Mouse (Mus musculus) liver, postnatal 0 days (tissue): ENCODE measurements at regions not wholly inside any gene's neighbourhood (a gene's known extent, or its start where the extent isn't known, plus 50 kb on each side); places are given as distances from the start of the nearest gene placed in this dataset.

ENCODE experiments used
- ATAC-seq: fragments of 200-750 bp; cut with Nextera tagmentation; 2 replicates; pipeline ENCODE4 v1.8.0; 2017; ENCODE audit warnings: mild to moderate bottlenecking, moderate library complexity
- DNase-seq: peaks from one replicate; pipeline ENCODE4 v3.0.0-alpha.2; 2016
- H3K27ac ChIP-seq: fragments of 300-500 bp; sonication (generic); 2 replicates; pipeline ENCODE4 v1.5.1; 2014; ENCODE audit warnings: antibody characterized with exemption, moderate library complexity, mild to moderate bottlenecking, low read depth
- H3K27me3 ChIP-seq: fragments of 300-500 bp; sonication (generic); 2 replicates; pipeline ENCODE4 v1.6.1; 2014; ENCODE audit warnings: low read length, control low read depth, mixed read lengths; ENCODE audit not compliant: insufficient read depth
- H3K36me3 ChIP-seq: fragments of 300-500 bp; sonication (generic); replicated peaks from 2 replicates; pipeline ENCODE4 v1.6.1; 2014; ENCODE audit warnings: mild to moderate bottlenecking, control low read depth, low read length, moderate library complexity, mixed read lengths; ENCODE audit not compliant: insufficient read depth
- H3K4me1 ChIP-seq: fragments of 300-500 bp; sonication (generic); 2 replicates; pipeline ENCODE4 v1.6.1; 2014; ENCODE audit warnings: antibody characterized with exemption, mild to moderate bottlenecking, control low read depth; ENCODE audit not compliant: insufficient read depth
- H3K4me2 ChIP-seq: fragments of 300-500 bp; sonication (generic); 2 replicates; pipeline ENCODE4 v1.6.1; 2014; ENCODE audit warnings: low read depth, mild to moderate bottlenecking, low read length, moderate library complexity, mixed read lengths
- H3K4me3 ChIP-seq: fragments of 300-500 bp; sonication (generic); 2 replicates; pipeline ENCODE4 v1.5.1; 2014; ENCODE audit warnings: low read depth, low read length
- H3K9ac ChIP-seq: fragments of 300-500 bp; sonication (generic); replicated peaks from 2 replicates; pipeline ENCODE4 v1.6.1; 2014; ENCODE audit warnings: mild to moderate bottlenecking, moderate library complexity
- H3K9me3 ChIP-seq: fragments of 300-500 bp; sonication (generic); 2 replicates; pipeline ENCODE4 v1.6.1; 2016; ENCODE audit warnings: mild to moderate bottlenecking, control low read depth, low read length, mixed read lengths
- CTCF ChIP-seq: sonication (generic); IDR thresholded peaks from 2 replicates; pipeline ENCODE4 v1.5.1; 2016; ENCODE audit warnings: antibody characterized with exemption, low read depth
- EP300 ChIP-seq: IDR thresholded peaks from 2 replicates; pipeline ENCODE4 v1.6.1; 2016; ENCODE audit warnings: antibody characterized with exemption, low read depth, mild to moderate bottlenecking
- WGBS: fragments of 180-500 bp; shearing (Covaris S2); extraction: QIAGEN DNeasy Blood & Tissue Kit; methylation state at CpG from one replicate; pipeline ENCODE4 v1.1.7; 2014; ENCODE audit not compliant: insufficient replicate concordance; 5-methylcytosine and 5-hydroxymethylcytosine counted together

DNA sequence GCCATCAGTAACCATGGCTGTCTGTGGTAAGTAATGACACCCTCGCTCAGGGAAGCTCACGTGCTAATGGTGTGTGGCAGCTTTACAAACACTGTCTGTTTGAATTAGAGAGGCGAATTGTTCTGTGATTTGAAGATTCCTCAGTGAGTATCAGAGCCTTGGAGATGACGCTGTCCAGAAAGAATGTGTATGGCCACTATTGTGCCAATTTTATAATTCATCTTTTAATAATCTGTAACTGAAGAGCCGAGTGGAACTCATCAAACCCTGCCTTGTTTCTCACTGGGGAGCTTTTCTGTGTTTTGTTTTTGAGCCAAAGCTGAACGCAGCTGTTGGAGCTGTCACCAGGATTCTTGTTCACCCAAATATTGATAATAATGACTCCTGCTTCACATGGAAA, 171.7 kb downstream of the Dact1 start:
- Histone ChIP-seq H3K9ac (no peak overlapping the region), H3K9me3 (no peaks in the 10 kb centered on the region), H3K27ac (no peak overlapping the region), H3K4me2 (no peak overlapping the region), H3K4me1 (0 out of 2 replicates have a peak, but pooled peaks cover 2% of the 10 kb centered on the region), H3K27me3 (no peaks in the 10 kb centered on the region), H3K36me3 (no peaks in the 10 kb centered on the region), H3K4me3 (no peak overlapping the region)
- TF ChIP-seq EP300 (no peak), CTCF (no peak)
- 64% methylated on average over 6 of the region's 6 CpGs for WGBS
- no peak for ATAC-seq
- no peak for DNase-seq

DNA sequence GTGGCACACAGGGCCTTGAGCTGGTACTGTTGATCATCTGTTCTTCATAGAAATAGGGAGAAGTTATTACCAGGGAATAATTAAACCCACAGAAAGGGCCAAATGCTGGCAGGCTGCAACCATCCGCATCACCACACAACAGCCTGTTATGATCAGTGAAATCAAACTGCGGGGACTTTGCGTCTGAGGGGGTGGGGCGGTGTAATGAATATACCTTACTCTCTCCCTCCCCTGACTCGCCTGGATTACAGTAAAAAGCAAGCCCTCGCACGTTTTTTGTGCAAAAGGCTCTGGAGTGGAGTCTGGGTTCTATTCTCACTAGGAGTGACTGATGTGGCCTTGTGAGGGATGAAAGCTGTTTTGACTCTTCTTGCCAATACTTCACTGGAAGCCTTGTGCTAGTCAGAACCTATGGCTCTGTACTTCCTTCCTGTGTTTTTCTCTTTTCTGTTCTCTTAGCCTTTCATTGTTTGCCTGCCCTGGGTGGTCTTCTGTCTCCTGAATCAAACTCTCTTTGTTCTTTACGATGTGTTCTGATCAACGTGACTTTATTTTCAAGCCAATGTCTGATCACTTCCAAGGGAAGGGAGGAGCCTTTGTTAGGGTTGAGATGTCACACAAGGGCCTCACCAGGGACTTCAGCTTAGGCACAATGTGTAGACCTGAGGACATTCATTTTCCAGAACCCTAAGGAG, 172.4 kb downstream of the Dact1 start:
- Histone ChIP-seq H3K9ac (no peak overlapping the region), H3K4me3 (no peak overlapping the region), H3K4me1 (0 out of 2 replicates have a peak, but pooled peaks cover 2% of the 10 kb centered on the region), H3K9me3 (no peaks in the 10 kb centered on the region), H3K36me3 (no peaks in the 10 kb centered on the region), H3K27me3 (no peaks in the 10 kb centered on the region), H3K4me2 (no peak overlapping the region), H3K27ac (no peak overlapping the region)
- DNase-seq (no peak), ATAC-seq (no peak)
- no peak for TF ChIP-seq EP300
- no peak for TF ChIP-seq CTCF
- WGBS = 70% methylated on average over 9 of the region's 9 CpGs

GRCm38 (mm10) chr12:71482619-71483018, 172.9 kb downstream of the Dact1 start:
- no peak for TF ChIP-seq EP300
- no peak for TF ChIP-seq CTCF
- ATAC-seq = no peak

GRCm38 (mm10) chr12:71483536-71484165, 174.0 kb downstream of the Dact1 start:
- DNase-seq (no peak), ATAC-seq (no peak)
- no peaks in the 10 kb centered on the region for H3K36me3 ChIP-seq
- no peaks in the 10 kb centered on the region for H3K27me3 ChIP-seq
- H3K27ac ChIP-seq = no peak overlapping the region
- TF ChIP-seq CTCF (no peak), EP300 (no peak)
- no peak overlapping the region for H3K9ac ChIP-seq
- H3K9me3 ChIP-seq = no peaks in the 10 kb centered on the region
- 80% methylated on average over 7 of the region's 7 CpGs for WGBS
- no peak overlapping the region for H3K4me3 ChIP-seq
- 0 out of 2 replicates have a peak, but pooled peaks cover 2% of the 10 kb centered on the region for H3K4me1 ChIP-seq
- H3K4me2 ChIP-seq = no peak overlapping the region

More at GRCm38 (mm10) chr12:71482619-71483018, 172.9 kb downstream of the Dact1 start:
- no peak for DNase-seq
- Histone ChIP-seq H3K9me3 (no peaks in the 10 kb centered on the region), H3K4me2 (no peak overlapping the region), H3K36me3 (no peaks in the 10 kb centered on the region), H3K4me3 (no peak overlapping the region), H3K4me1 (0 out of 2 replicates have a peak, but pooled peaks cover 2% of the 10 kb centered on the region), H3K27ac (no peak overlapping the region), H3K27me3 (no peaks in the 10 kb centered on the region), H3K9ac (no peak overlapping the region)
- 47% methylated on average over 2 of the region's 2 CpGs for WGBS

- no peak overlapping the region for H3K9ac ChIP-seq
- H3K4me2 ChIP-seq = no peak overlapping the region
- TF ChIP-seq CTCF (no peak), EP300 (no peak)
- DNase-seq = no peak
- no peak overlapping the region for H3K27ac ChIP-seq
- no peaks in the 10 kb centered on the region for H3K27me3 ChIP-seq
- no peaks in the 10 kb centered on the region for H3K9me3 ChIP-seq
- ATAC-seq = no peak
- 90% methylated on average over 5 of the region's 5 CpGs for WGBS
- H3K4me3 ChIP-seq = no peak overlapping the region
- no peaks in the 10 kb centered on the region for H3K36me3 ChIP-seq
- 0 out of 2 replicates have a peak, but pooled peaks cover 2% of the 10 kb centered on the region for H3K4me1 ChIP-seq
Measured at GRCm38 (mm10) chr12:71484286-71484685, 174.6 kb downstream of the Dact1 start.

DNA sequence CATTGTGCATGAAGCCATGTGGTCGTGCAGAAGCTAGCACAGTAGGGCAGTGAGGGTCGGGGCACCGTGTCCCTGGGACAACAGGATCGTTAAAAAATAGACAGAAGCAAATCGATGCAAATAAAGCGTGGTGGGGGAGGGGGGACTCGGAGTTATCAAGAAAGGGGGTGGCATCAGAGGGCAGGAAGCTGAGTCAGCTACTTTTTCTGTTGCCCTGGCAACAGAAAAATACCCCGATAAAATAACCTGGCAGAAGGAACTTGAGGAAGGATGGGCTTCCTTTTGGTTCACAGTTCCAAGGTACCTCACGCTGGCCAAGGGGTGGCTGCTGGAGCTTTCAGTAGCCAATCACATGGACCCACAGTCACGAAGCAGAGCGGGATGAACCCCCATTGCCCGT, 176.4 kb downstream of the Dact1 start:
- TF ChIP-seq EP300 (no peak), CTCF (no peak)
- Histone ChIP-seq H3K4me1 (0 out of 2 replicates have a peak, but pooled peaks cover 2% of the 10 kb centered on the region), H3K27me3 (no peaks in the 10 kb centered on the region), H3K4me2 (no peak overlapping the region), H3K9me3 (no peaks in the 10 kb centered on the region), H3K27ac (no peak overlapping the region), H3K36me3 (no peaks in the 10 kb centered on the region), H3K9ac (no peak overlapping the region), H3K4me3 (no peak overlapping the region)
- ATAC-seq = no peak
- no peak for DNase-seq
- WGBS = 80% methylated on average over 12 of the region's 12 CpGs
